Mouse (Mus musculus): Measurements from ENCODE around the gene Fhl3. TPM values are rescaled to one million over a fixed set of nuclear protein-coding genes. Genes with fewer than 3 reads are reported as not detected.

The Fhl3 gene
- total RNA-seq, 1 experiment = 13.7 TPM

- no peak overlapping the region for H3K4me3 ChIP-seq (ENCODE audit: insufficient read depth in 1 of 2, low read depth in 1 of 2, low read length in 2 of 2, poor library complexity in 1 of 2, severe bottlenecking in 1 of 2)
- no peak overlapping the region for H3K27ac ChIP-seq (ENCODE audit: insufficient read depth, low read depth, low read length, poor library complexity, severe bottlenecking)
- no peak for DNase-seq (ENCODE audit: low read depth, low spot score)
- no peak for TF ChIP-seq ZC3H11A (IDR thresholded peaks at IDR 0.05; ENCODE audit: borderline replicate concordance, low read depth, low read length)
- TF ChIP-seq CHD2 (IDR thresholded peaks at IDR 0.05; ENCODE audit: low read depth, low read length) = no peak
- no peak for TF ChIP-seq HCFC1 (IDR thresholded peaks at IDR 0.05; ENCODE audit: borderline replicate concordance, insufficient read depth, low read length)
- H3K36me3 ChIP-seq (ENCODE audit: control insufficient read depth, insufficient read depth, low read length, poor library complexity, severe bottlenecking) = peaks cover 26% of the 10 kb centered on the region
- H3K9me3 ChIP-seq (ENCODE audit: control insufficient read depth, insufficient read depth, low read depth, low read length) = no peaks in the 10 kb centered on the region
- in situ Hi-C loops (cut with MboI; ENCODE audit: low sequenced_read_pairs in 2 of 2, unreplicated experiment in 2 of 2) = loop anchor here in 1 of 2 experiments (25.0 kb wide), 1 partner anchor 748 kb away; no protein-coding TSS in a partner anchor
- peaks cover 0 to 2% of the 10 kb centered on the region in 2 experiments; a peak in 1 of 4 replicates for H3K4me1 ChIP-seq (ENCODE audit: control insufficient read depth in 2 of 2, insufficient read depth in 2 of 2, low read length in 2 of 2, poor library complexity in 1 of 2)
- H3K9ac ChIP-seq (ENCODE audit: insufficient read depth, low read depth, low read length, poor library complexity, severe bottlenecking) = no peak overlapping the region
Measured at GRCm38 (mm10) chr4:124685004-124685403, 15.5 kb upstream of the Fhl3 start.

DNA sequence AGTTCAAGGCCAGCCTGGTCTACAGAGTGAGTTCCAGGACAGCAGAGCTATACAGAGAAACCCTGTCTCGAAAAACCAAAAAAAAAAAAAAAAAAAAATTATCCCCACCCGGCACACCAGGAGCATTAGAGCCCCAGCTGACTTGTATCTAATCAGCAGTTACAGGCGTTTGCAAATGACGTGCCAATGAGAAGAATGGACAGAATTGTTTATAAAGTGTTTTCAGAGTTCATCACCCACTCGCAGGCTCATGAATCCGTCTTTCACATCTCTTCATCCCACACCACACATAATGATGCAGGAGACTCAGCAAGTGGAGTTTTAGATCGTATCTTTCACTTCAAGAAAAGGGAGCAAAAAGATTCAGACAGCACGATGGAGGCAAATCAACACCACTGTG, 15.0 kb upstream of the Fhl3 start:
- Histone ChIP-seq H3K9me3 (ENCODE audit: control insufficient read depth, insufficient read depth, low read depth, low read length) (no peaks in the 10 kb centered on the region), H3K4me1 (ENCODE audit: control insufficient read depth in 2 of 2, insufficient read depth in 2 of 2, low read length in 2 of 2, poor library complexity in 1 of 2) (peaks cover 0 to 2% of the 10 kb centered on the region in 2 experiments; a peak in 1 of 4 replicates), H3K27ac (ENCODE audit: insufficient read depth, low read depth, low read length, poor library complexity, severe bottlenecking) (no peak overlapping the region), H3K9ac (ENCODE audit: insufficient read depth, low read depth, low read length, poor library complexity, severe bottlenecking) (no peak overlapping the region), H3K36me3 (ENCODE audit: control insufficient read depth, insufficient read depth, low read length, poor library complexity, severe bottlenecking) (peaks cover 24% of the 10 kb centered on the region), H3K4me3 (ENCODE audit: insufficient read depth in 1 of 2, low read depth in 1 of 2, low read length in 2 of 2, poor library complexity in 1 of 2, severe bottlenecking in 1 of 2) (no peak overlapping the region)
- DNase-seq (ENCODE audit: low read depth, low spot score) = no peak
- in situ Hi-C loops (cut with MboI; ENCODE audit: low sequenced_read_pairs in 2 of 2, unreplicated experiment in 2 of 2) = loop anchor here in 1 of 2 experiments (25.0 kb wide), 1 partner anchor 748 kb away; no protein-coding TSS in a partner anchor
- TF ChIP-seq MAFK (IDR thresholded peaks at IDR 0.05; ENCODE audit: insufficient read depth, low read depth, low read length) (no peak), HCFC1 (IDR thresholded peaks at IDR 0.05; ENCODE audit: borderline replicate concordance, insufficient read depth, low read length) (no peak), ZC3H11A (IDR thresholded peaks at IDR 0.05; ENCODE audit: borderline replicate concordance, low read depth, low read length) (no peak), CHD2 (IDR thresholded peaks at IDR 0.05; ENCODE audit: low read depth, low read length) (no peak), ZNF384 (IDR thresholded peaks at IDR 0.05; ENCODE audit: low read depth, low read length) (no peak)

- H3K4me1 ChIP-seq (ENCODE audit: control insufficient read depth in 2 of 2, insufficient read depth in 2 of 2, low read length in 2 of 2, poor library complexity in 1 of 2) = peaks cover 0 to 2% of the 10 kb centered on the region in 2 experiments; a peak in 1 of 4 replicates
- H3K9me3 ChIP-seq (ENCODE audit: control insufficient read depth, insufficient read depth, low read depth, low read length) = no peaks in the 10 kb centered on the region
- H3K27ac ChIP-seq (ENCODE audit: insufficient read depth, low read depth, low read length, poor library complexity, severe bottlenecking) = no peak overlapping the region
- H3K9ac ChIP-seq (ENCODE audit: insufficient read depth, low read depth, low read length, poor library complexity, severe bottlenecking) = no peak overlapping the region
- peaks cover 22% of the 10 kb centered on the region for H3K36me3 ChIP-seq (ENCODE audit: control insufficient read depth, insufficient read depth, low read length, poor library complexity, severe bottlenecking)
- in situ Hi-C loops (cut with MboI; ENCODE audit: low sequenced_read_pairs in 2 of 2, unreplicated experiment in 2 of 2) = loop anchor here in 1 of 2 experiments (25.0 kb wide), 1 partner anchor 749 kb away; no protein-coding TSS in a partner anchor
- TF ChIP-seq ZNF384 (IDR thresholded peaks at IDR 0.05; ENCODE audit: low read depth, low read length) (no peak), CHD2 (IDR thresholded peaks at IDR 0.05; ENCODE audit: low read depth, low read length) (no peak), HCFC1 (IDR thresholded peaks at IDR 0.05; ENCODE audit: borderline replicate concordance, insufficient read depth, low read length) (no peak), ZC3H11A (IDR thresholded peaks at IDR 0.05; ENCODE audit: borderline replicate concordance, low read depth, low read length) (no peak), MAFK (IDR thresholded peaks at IDR 0.05; ENCODE audit: insufficient read depth, low read depth, low read length) (no peak)
- DNase-seq (ENCODE audit: low read depth, low spot score) = no peak
- no peak overlapping the region for H3K4me3 ChIP-seq (ENCODE audit: insufficient read depth in 1 of 2, low read depth in 1 of 2, low read length in 2 of 2, poor library complexity in 1 of 2, severe bottlenecking in 1 of 2)
Measured at GRCm38 (mm10) chr4:124685897-124686402, 14.6 kb upstream of the Fhl3 start.

DNA sequence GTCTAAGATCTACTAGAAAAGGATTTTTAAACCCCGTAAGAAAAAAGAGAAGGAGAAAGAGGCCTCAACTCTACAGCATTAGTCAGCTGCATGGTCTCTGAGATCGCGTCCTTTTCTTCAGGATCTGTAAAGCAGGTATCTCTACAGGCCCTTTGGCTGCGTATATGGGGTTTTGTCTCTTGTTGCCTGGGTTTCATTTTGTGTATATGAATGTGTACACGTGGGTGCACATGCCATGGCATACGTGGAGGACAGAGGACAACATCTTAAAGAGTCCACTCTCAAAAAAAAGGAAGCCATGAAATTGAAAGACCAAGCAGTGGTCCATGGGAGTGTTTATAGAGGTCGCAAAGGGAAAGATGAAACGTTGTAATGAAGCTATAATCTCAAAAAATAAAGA, 9.0 kb upstream of the Fhl3 start:
- no peak for DNase-seq (ENCODE audit: low read depth, low spot score)
- 0 out of 2 replicates have a peak, but pooled peaks cover 2% of the 10 kb centered on the region for H3K36me3 ChIP-seq (ENCODE audit: control insufficient read depth, insufficient read depth, low read length, poor library complexity, severe bottlenecking)
- H3K9me3 ChIP-seq (ENCODE audit: control insufficient read depth, insufficient read depth, low read depth, low read length) = no peaks in the 10 kb centered on the region
- peaks cover 0 to 6% of the 10 kb centered on the region in 2 experiments; a peak in 1 of 4 replicates for H3K4me1 ChIP-seq (ENCODE audit: control insufficient read depth in 2 of 2, insufficient read depth in 2 of 2, low read length in 2 of 2, poor library complexity in 1 of 2)
- in situ Hi-C loops (cut with MboI; ENCODE audit: low sequenced_read_pairs in 2 of 2, unreplicated experiment in 2 of 2) = loop anchor here in 1 of 2 experiments (25.0 kb wide), 1 partner anchor 754 kb away; no protein-coding TSS in a partner anchor
- H3K4me3 ChIP-seq (ENCODE audit: insufficient read depth in 1 of 2, low read depth in 1 of 2, low read length in 2 of 2, poor library complexity in 1 of 2, severe bottlenecking in 1 of 2) = no peak overlapping the region
- no peak overlapping the region for H3K27ac ChIP-seq (ENCODE audit: insufficient read depth, low read depth, low read length, poor library complexity, severe bottlenecking)
- TF ChIP-seq ZC3H11A (IDR thresholded peaks at IDR 0.05; ENCODE audit: borderline replicate concordance, low read depth, low read length) (no peak), MAFK (IDR thresholded peaks at IDR 0.05; ENCODE audit: insufficient read depth, low read depth, low read length) (no peak), ZNF384 (IDR thresholded peaks at IDR 0.05; ENCODE audit: low read depth, low read length) (no peak), HCFC1 (IDR thresholded peaks at IDR 0.05; ENCODE audit: borderline replicate concordance, insufficient read depth, low read length) (no peak), CHD2 (IDR thresholded peaks at IDR 0.05; ENCODE audit: low read depth, low read length) (no peak)
- no peak overlapping the region for H3K9ac ChIP-seq (ENCODE audit: insufficient read depth, low read depth, low read length, poor library complexity, severe bottlenecking)
